Mouse (Mus musculus): ENCODE measurements around the gene Osm.

The Osm gene

DNA sequence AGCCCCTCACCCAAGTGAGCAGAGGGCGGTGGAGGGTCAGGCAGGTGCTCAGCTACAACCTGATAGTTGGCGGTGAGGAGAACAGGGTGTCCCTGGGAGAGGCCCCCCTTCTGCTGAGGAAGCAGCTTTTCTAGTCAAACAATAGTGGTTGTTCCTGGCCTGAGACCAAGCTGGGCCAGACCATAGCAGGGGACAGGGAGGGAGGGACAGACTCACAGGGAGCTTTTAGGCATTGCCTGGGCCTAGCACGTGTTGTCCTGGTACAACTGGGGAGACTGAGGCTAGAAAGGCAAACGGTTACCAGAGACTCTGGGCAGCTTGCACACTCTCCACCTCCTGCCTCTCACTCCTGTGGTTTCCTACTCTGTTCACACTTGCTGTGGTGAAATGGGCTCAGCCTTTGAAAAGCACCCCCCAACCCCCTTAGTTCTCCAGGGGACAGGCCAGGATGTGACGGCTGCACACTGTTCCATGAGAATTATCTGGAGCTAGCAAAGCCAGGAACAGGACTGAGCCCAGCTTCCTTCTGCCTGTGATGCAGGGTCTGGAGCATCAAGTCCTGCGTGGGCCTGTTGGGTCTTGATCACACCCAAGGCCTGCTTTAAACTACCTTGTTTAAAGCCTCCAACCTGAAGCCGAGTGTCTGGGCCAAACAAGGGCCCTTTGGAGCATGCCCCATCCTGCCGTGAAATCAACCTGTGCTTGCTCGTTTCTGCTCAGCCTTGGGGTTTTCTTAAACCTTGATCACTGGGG lies 19.8 kb upstream of the Osm start:
- DNase-seq: peak; percentile 85

- peak; percentile 97 for DNase-seq
Observed at GRCm38 (mm10) chr11:4217914-4218629, 18.1 kb upstream of the Osm start, which contains the start of gene Castor1. TSS of gene Castor1 (plus strand) at chr11:4218225.

DNA sequence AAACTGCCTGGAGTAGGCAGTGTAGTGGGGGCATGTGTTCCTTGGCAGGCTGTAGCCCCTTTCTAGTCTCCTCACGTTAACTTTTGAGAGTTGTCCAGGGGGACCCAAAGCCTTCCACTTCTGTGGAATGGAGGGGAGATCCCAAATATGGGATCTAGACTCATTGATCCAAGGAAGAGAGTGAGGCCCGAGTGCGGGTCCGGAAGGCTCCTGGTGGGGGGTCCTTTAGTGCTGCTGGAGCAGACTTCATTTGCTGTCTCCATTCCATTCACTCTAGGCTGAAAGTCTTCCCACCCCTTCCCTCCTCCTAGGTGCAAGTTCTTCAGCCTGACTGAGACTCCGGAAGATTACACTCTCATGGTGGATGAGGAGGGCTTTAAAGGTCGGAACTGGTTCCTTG lies 17.6 kb upstream of the Osm start:
- no peak for DNase-seq

GRCm38 (mm10) chr11:4219317-4219751 lies 16.9 kb upstream of the Osm start:
- DNase-seq: peak; percentile 90

DNA sequence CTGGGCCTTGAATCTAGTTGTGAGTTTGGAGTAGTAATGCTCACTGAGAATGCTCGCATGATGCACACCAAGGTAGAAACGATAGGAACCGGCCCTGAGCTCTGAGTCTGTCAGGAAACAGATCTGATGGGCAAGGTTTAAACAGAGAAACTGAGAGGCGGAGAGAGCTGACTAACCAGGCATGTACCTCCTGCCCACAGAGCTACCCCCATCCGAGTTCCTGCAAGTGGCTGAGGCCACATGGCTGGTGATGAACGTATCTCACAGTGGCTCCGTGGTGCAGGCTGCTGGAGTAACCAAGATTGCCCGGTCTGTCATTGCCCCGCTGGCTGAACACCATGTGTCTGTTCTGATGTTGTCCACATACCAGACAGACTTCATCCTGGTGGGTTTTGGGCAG lies 16.3 kb upstream of the Osm start:
- no peak for DNase-seq

GRCm38 (mm10) chr11:4220443-4221400 lies 15.5 kb upstream of the Osm start:
- peak; percentile 82 for DNase-seq

DNA sequence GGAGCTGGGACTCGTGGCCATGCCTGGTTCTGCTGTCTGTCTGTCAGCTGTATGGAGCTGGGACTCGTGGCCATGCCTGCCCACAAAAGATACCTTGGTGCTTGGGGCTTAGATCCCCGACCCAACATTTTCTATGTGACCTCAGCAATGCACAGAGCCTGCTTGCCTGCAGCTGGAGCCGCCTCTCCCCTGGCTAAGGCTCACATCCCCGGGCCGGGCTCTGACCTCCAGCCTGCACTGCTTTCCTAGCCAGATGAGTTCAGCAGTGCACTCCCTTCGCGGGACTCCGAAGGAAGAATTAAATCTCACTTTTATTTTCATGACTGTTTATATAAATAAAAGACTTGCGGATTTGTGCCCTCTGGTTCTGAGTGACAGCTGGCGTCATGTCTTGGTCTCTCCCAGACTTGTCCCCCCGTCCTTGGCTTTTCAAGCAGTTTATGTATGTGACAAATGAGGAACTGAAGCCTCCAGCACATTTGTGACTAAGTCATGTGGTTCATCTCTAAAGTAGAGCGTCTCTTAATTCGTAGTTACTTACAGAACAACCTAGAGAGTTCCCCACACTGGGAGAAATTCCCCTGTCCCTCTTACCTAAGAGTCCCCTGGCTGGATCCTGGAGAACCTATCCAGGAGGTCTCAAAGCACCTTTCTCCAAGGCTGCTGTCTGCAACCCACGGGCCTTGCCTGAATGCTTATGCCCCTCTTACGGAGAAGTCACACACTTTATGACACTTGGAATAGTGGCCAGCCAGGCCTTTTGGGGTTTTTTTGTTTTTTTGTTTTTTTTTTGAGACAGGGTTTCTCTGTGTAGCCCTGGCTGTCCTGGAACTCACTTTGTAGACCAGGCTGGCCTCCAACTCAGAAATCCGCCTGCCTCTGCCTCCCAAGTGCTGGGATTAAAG lies 13.9 kb upstream of the Osm start:
- no peak for DNase-seq

GRCm38 (mm10) chr11:4223393-4224188 lies 12.6 kb upstream of the Osm start:
- no peak for DNase-seq

- DNase-seq: no peak
Observed at GRCm38 (mm10) chr11:4224223-4224622, 12.0 kb upstream of the Osm start.

DNA sequence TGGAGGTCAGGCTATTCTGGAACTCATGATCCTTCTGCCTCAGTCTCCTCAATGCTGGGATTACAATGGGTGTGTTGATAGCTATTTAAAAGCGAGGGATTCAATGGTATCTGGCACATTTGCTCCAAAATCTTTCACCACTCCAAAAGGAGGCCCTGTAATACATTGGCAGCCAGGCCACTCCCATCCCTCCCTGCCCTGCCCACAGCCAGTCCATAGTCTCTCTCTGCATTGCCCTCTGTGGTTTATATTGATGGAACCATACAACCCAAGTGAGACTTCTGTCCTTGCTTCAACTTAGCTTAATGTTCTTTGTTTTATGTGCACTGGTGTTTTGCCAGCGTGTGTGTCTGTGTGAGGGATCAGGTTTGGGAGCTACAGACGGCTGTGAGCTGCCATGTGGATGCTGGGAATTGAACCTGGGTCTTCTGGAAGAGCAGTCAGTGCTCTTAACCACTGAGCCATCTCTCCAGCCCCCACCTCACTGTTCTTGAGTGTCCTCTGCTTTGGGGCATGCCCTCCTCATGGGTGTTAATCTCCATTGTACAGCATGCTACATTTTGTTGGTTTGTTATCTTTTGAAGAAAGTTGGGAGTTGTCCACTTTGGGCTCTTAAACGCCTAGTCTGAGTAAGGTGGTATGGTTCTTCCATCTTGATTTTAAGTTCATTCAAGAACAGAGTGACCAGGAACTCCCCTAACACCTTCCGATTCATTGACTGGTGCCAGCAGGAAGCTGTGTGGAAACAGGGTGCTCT lies 9.5 kb upstream of the Osm start:
- DNase-seq: no peak

DNA sequence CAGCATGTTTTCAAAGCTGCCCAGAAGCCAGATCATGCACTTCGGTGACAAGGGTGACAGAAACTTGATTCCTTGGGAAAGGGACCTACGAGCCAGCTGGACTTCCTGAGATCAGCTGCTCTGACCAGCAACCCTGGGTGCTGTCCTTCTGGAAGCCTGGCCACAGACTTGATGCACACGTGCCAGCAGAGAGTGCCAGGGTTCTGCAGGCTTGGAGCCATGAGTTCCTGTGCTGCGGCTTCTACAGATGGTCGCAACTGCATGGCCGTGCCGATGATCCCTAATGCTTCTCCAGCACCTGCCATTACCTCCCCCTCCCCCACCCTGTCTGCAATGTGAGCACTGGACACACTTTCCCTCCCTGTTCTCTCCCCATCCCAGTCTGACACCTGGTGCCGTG lies 7.8 kb upstream of the Osm start:
- DNase-seq: no peak

GRCm38 (mm10) chr11:4229841-4230240 lies 6.4 kb upstream of the Osm start:
- no peak for DNase-seq

- DNase-seq: no peak
Observed at GRCm38 (mm10) chr11:4231435-4231834, 4.8 kb upstream of the Osm start.

- DNase-seq: no peak
Observed at GRCm38 (mm10) chr11:4232644-4233043, 3.6 kb upstream of the Osm start.

DNA sequence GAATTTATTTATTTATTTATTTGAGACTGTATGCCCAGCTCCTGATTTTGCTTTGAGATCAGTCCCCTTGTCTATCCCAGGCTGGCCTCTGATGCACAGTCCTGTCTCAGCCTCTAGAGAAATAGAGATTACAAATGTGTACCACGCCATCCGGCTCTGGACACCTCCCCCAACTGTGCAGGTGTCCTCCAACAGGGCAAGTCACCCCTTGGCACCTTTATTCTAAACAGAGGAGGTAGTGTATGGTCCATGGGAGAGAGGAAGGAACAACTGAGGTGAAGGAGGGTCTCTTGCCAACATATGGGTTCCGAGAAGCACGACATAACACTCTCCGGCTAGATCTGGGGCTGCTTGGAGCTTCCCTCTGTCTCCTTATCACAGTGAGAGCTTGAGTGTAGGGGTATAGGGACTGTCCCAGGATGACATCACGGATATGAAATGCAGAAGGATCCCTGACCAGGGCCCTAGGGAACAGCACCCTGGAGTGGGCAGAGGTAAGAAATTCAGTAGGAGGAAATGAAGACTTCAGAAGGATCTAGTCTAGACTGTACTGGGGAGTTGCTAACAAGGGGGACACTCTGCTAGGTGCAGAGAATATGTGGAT lies 1.1 kb upstream of the Osm start:
- no peak for DNase-seq

DNA sequence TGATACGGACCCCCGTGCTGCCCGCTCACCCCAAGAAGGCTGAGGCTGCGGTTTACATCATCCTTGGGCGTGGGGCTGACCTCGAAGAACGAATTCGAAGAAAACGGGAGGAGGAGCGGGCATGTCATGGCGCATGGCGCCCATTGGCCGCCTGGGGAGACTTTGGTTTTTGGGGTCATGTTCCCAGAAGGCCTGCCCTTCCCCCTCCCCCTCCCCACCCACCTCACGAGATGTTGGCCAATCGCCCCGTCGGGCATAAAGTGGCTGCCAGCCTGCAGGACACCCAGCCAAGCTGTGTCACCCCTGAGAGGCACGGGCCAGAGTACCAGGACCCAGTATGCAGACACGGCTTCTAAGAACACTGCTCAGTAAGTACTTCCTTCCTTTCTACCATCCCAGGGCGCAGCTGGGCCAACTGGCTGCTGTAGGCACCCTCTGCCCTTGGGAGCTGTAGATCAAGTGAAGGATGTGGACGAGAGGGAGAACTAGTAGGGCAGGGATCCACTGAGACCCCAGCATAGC lies 387 bp downstream of the Osm start:
- no peak for DNase-seq

- DNase-seq: no peak
Observed at GRCm38 (mm10) chr11:4237389-4237912, 1.2 kb downstream of the Osm start.

DNA sequence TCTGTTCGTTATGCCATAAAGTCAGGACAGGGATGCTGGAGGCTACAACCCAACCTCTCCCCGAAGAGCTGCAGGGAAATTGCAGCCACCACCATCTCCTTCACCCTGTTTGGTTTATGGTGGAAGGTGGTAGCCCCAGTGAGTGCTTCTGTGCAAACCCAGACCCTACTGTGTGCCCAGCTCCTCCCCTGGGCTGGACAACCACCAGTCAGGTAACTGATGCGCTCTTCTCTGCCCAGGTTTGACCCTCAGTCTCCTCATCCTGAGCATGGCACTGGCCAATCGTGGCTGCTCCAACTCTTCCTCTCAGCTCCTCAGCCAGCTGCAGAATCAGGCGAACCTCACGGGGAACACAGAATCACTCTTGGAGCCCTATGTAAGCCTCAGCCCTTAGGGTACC lies 1.9 kb downstream of the Osm start:
- no peak for DNase-seq

DNA sequence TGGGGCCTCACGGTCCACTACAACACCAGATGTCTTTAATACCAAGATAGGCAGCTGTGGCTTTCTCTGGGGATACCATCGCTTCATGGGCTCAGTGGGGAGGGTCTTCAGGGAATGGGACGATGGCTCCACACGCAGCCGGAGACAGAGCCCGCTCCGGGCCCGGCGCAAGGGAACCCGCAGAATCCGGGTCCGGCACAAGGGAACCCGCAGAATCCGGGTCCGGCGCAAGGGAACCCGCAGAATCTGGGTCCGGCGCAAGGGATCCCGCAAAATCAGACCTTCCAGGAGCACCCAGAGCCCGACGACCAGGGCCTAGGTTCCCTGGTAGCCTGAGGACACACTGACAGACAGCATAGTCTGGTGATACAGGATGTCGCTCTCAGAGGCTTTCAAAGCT lies 3.5 kb downstream of the Osm start:
- DNase-seq: no peak

- no peak for DNase-seq
Observed at GRCm38 (mm10) chr11:4240151-4240550, 3.9 kb downstream of the Osm start.
